Mouse (Mus musculus): ENCODE measurements around the gene Coro1c. TPM values are rescaled to one million over a fixed set of nuclear protein-coding genes. Genes with fewer than 3 reads are reported as not detected.

The Coro1c gene
- polyA plus RNA-seq, 1 experiment from 2014 or later, result 116 TPM

GRCm38 (mm10) chr5:113844106-113844505 lies 64.5 kb downstream of the Coro1c start:
- Histone ChIP-seq H3K27ac (ENCODE audit: low read depth, low read length) (no peak overlapping the region), H3K4me2 (replicated peaks; ENCODE audit: low read depth) (no peak overlapping the region)
- 70% methylated on average over 15 of the region's 15 CpGs for WGBS

DNA sequence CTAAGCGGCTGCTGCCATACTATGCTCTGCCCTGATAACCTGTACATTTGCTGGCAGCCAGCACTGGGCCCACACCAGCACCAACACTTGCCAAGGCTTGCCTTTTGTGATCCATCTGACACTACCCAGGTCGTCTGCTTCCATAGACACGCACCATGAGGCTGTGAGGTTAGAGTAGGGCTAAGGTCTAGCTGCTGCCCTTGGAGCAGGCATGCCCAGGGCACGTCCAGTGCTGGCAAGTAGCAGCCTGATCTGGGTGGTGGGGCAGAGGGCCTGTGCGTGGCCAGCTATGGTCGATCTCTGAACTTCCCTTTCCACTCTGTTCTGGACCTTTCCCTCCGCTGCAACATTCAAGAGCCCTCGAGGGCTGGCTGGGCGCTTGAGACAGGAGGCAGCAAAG lies 65.7 kb downstream of the Coro1c start:
- Histone ChIP-seq H3K4me1 (replicated peaks; ENCODE audit: control insufficient read depth, insufficient read depth, low read length) (no peaks in the 10 kb centered on the region), H3K36me3 (ENCODE audit: control insufficient read depth, insufficient read depth) (peaks cover 66% of the 10 kb centered on the region), H3K9me3 (ENCODE audit: control insufficient read depth) (no peaks in the 10 kb centered on the region), H3K27ac (ENCODE audit: low read depth, low read length) (no peak overlapping the region), H3K4me3 (ENCODE audit: low read depth, low read length) (no peak overlapping the region), H3K4me2 (replicated peaks; ENCODE audit: low read depth) (no peak overlapping the region), H3K27me3 (replicated peaks; ENCODE audit: control insufficient read depth, insufficient read depth, low read length) (no peaks in the 10 kb centered on the region), H3K9ac (ENCODE audit: low read depth, low read length) (no peak overlapping the region)
- WGBS, result 92% methylated on average over 9 of the region's 9 CpGs
- no peak for TF ChIP-seq CTCF (IDR thresholded peaks at IDR 0.05; ENCODE audit: low read depth)
- ATAC-seq, result no peak

More at GRCm38 (mm10) chr5:113844106-113844505, 64.5 kb downstream of the Coro1c start:
- peaks cover 77% of the 10 kb centered on the region for H3K36me3 ChIP-seq (ENCODE audit: control insufficient read depth, insufficient read depth)
- no peak for TF ChIP-seq CTCF (IDR thresholded peaks at IDR 0.05; ENCODE audit: low read depth)
- H3K27me3 ChIP-seq (replicated peaks; ENCODE audit: control insufficient read depth, insufficient read depth, low read length), result no peaks in the 10 kb centered on the region
- H3K4me3 ChIP-seq (ENCODE audit: low read depth, low read length), result no peak overlapping the region
- no peak overlapping the region for H3K9ac ChIP-seq (ENCODE audit: low read depth, low read length)
- H3K4me1 ChIP-seq (replicated peaks; ENCODE audit: control insufficient read depth, insufficient read depth, low read length), result no peaks in the 10 kb centered on the region
- no peak for ATAC-seq
- H3K9me3 ChIP-seq (ENCODE audit: control insufficient read depth), result no peaks in the 10 kb centered on the region

- Histone ChIP-seq H3K27me3 (replicated peaks; ENCODE audit: control insufficient read depth, insufficient read depth, low read length) (no peaks in the 10 kb centered on the region), H3K9ac (ENCODE audit: low read depth, low read length) (no peak overlapping the region), H3K27ac (ENCODE audit: low read depth, low read length) (no peak overlapping the region), H3K4me1 (replicated peaks; ENCODE audit: control insufficient read depth, insufficient read depth, low read length) (no peaks in the 10 kb centered on the region), H3K4me3 (ENCODE audit: low read depth, low read length) (no peak overlapping the region), H3K36me3 (ENCODE audit: control insufficient read depth, insufficient read depth) (peaks cover 59% of the 10 kb centered on the region), H3K9me3 (ENCODE audit: control insufficient read depth) (no peaks in the 10 kb centered on the region), H3K4me2 (replicated peaks; ENCODE audit: low read depth) (no peak overlapping the region)
- no peak for TF ChIP-seq CTCF (IDR thresholded peaks at IDR 0.05; ENCODE audit: low read depth)
- no peak for ATAC-seq
- 79% methylated on average over 9 of the region's 9 CpGs for whole genome bisulfite sequencing
These were observed 66.3 kb downstream of the Coro1c start for GRCm38 (mm10) chr5:113842244-113842643.

DNA sequence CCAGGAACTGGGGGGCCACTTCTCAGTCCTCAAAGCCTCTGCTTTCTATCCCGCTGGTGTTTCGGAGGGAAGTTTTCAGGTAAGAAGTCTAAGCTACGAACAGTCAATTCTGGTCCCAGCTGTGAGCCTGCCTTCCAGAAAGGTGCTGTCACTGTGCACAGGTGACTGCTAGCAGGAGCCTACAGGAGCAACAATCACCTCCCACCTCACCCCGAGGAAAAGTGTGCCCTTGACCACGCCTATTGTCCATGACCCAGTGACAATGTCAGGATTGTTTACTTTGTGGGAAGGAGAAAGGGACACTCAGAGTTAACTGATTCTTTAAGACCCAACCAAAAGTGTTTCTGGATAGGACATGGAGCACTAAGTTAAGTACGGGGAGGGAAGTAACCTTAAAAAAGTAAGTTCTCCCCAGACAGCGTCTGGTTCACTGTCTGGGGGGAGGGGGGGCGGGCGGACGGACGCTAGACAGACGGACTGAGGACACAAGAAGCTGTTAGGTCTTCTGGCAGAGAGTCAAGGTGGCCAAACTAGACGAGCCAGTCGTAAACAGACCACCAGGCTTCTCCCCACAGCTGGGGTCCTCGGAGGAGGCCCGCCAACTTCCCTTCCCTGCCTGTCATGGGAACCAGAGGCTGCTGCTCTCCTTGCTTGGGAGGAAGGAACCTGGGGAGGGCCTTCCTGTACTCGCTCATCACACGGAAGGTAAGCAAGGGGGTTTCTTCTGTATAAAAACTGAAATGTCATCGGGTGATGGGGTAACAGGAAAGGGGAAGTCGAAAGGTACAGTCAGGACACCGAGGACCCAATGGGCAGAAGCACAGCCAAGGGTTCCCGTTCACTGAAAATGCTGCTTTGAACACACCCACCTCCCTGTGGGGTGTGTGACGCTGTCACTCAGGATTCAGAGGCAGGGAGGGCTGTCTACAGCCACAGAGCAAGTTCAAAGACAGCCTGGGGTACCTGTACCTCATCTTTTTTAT lies 67.0 kb downstream of the Coro1c start:
- Histone ChIP-seq H3K9ac (ENCODE audit: low read depth, low read length) (no peak overlapping the region), H3K4me1 (replicated peaks; ENCODE audit: control insufficient read depth, insufficient read depth, low read length) (no peaks in the 10 kb centered on the region), H3K4me2 (replicated peaks; ENCODE audit: low read depth) (no peak overlapping the region), H3K4me3 (ENCODE audit: low read depth, low read length) (no peak overlapping the region), H3K27ac (ENCODE audit: low read depth, low read length) (no peak overlapping the region), H3K36me3 (ENCODE audit: control insufficient read depth, insufficient read depth) (peaks cover 52% of the 10 kb centered on the region), H3K9me3 (ENCODE audit: control insufficient read depth) (no peaks in the 10 kb centered on the region), H3K27me3 (replicated peaks; ENCODE audit: control insufficient read depth, insufficient read depth, low read length) (no peaks in the 10 kb centered on the region)
- no peak for ATAC-seq
- no peak for TF ChIP-seq CTCF (IDR thresholded peaks at IDR 0.05; ENCODE audit: low read depth)
- whole genome bisulfite sequencing, result 64% methylated on average over 23 of the region's 23 CpGs

DNA sequence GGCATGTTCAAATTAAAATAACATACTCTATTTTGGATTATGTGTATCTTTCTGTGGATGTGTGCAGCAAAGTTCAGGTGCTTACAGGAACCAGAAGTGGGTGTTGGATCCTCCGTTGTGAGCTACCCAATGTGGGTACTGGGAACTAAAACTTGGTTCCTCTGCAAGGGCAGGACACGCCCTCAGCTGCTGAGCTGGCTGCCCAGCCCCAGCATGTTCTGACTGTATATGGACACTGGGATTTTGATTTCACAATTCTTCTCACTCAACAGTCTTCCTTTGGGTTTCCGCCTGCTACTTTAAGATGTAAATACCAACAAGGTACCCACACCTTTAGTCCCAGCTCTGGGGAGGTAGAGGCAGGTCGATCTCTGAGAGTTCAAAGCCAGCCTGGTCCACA lies 68.1 kb downstream of the Coro1c start:
- Histone ChIP-seq H3K27me3 (replicated peaks; ENCODE audit: control insufficient read depth, insufficient read depth, low read length) (no peaks in the 10 kb centered on the region), H3K9ac (ENCODE audit: low read depth, low read length) (no peak overlapping the region), H3K9me3 (ENCODE audit: control insufficient read depth) (no peaks in the 10 kb centered on the region), H3K4me3 (ENCODE audit: low read depth, low read length) (no peak overlapping the region), H3K36me3 (ENCODE audit: control insufficient read depth, insufficient read depth) (peaks cover 41% of the 10 kb centered on the region), H3K4me2 (replicated peaks; ENCODE audit: low read depth) (no peak overlapping the region), H3K4me1 (replicated peaks; ENCODE audit: control insufficient read depth, insufficient read depth, low read length) (no peaks in the 10 kb centered on the region), H3K27ac (ENCODE audit: low read depth, low read length) (no peak overlapping the region)
- no peak for ATAC-seq
- TF ChIP-seq CTCF (IDR thresholded peaks at IDR 0.05; ENCODE audit: low read depth), result no peak
- WGBS, result 91% methylated on average over 4 of the region's 4 CpGs

GRCm38 (mm10) chr5:113836961-113837360 lies 71.6 kb downstream of the Coro1c start:
- Histone ChIP-seq H3K9ac (ENCODE audit: low read depth, low read length) (no peak overlapping the region), H3K27ac (ENCODE audit: low read depth, low read length) (no peak overlapping the region), H3K4me3 (ENCODE audit: low read depth, low read length) (no peak overlapping the region), H3K27me3 (replicated peaks; ENCODE audit: control insufficient read depth, insufficient read depth, low read length) (no peaks in the 10 kb centered on the region), H3K36me3 (ENCODE audit: control insufficient read depth, insufficient read depth) (peaks cover 9% of the 10 kb centered on the region; the same call in 1 of the 2 replicates), H3K4me1 (replicated peaks; ENCODE audit: control insufficient read depth, insufficient read depth, low read length) (no peaks in the 10 kb centered on the region), H3K4me2 (replicated peaks; ENCODE audit: low read depth) (no peak overlapping the region), H3K9me3 (ENCODE audit: control insufficient read depth) (no peaks in the 10 kb centered on the region)
- WGBS, result 79% methylated on average over 10 of the region's 10 CpGs
- TF ChIP-seq CTCF (IDR thresholded peaks at IDR 0.05; ENCODE audit: low read depth), result no peak
- no peak for ATAC-seq

Measured in intestine, postnatal 0 days (tissue).